Mouse (Mus musculus): ENCODE results near the gene Olfr800.

GRCm38 (mm10) chr10:129673765-129674164 is 16.3 kb downstream of the Olfr800 start, which contains the start of gene Olfr801:
- TF ChIP-seq CTCF (IDR thresholded peaks at IDR 0.05) (no peak), POLR2A (IDR thresholded peaks at IDR 0.05; ENCODE audit: insufficient read depth, low read depth, low read length) (no peak), EP300 (IDR thresholded peaks at IDR 0.05; ENCODE audit: insufficient read depth, low read depth, low read length) (no peak)

Data from heart, adult 2 months (tissue).